Mouse (Mus musculus) forebrain, embryonic 16.5 days (tissue): ENCODE measurements around the gene Fam181b. TPM values are rescaled to one million over a fixed set of nuclear protein-coding genes. Genes with fewer than 3 reads are reported as not detected.
A peak's percentile ranks its signal among the peaks of the same experiment; 100 is the strongest.

Source experiments
- ATAC-seq: fragments of 200-750 bp; cut with Nextera tagmentation; 2 replicates; pipeline ENCODE4 v1.8.0; 2017; ENCODE audit warnings: mild to moderate bottlenecking, moderate library complexity
- H3K27ac ChIP-seq: fragments of 300-500 bp; sonication (generic); 2 replicates; pipeline ENCODE4 v1.5.1; 2014; ENCODE audit warnings: low read length, control low read depth
- H3K27me3 ChIP-seq: fragments of 300-500 bp; sonication (generic); replicated peaks from 2 replicates; pipeline ENCODE4 v1.6.1; 2014; ENCODE audit warnings: low read length; ENCODE audit not compliant: control insufficient read depth, insufficient read depth
- H3K36me3 ChIP-seq: fragments of 300-500 bp; sonication (generic); 2 replicates; pipeline ENCODE4 v1.6.1; 2014; ENCODE audit not compliant: control insufficient read depth, insufficient read depth
- H3K4me1 ChIP-seq: fragments of 300-500 bp; sonication (generic); replicated peaks from 2 replicates; pipeline ENCODE4 v1.6.1; 2014; ENCODE audit warnings: low read length; ENCODE audit not compliant: control insufficient read depth, insufficient read depth
- H3K4me2 ChIP-seq: fragments of 300-500 bp; sonication (generic); 2 replicates; pipeline ENCODE4 v1.6.1; 2014; ENCODE audit warnings: mild to moderate bottlenecking, low read length, control low read depth
- H3K4me3 ChIP-seq: fragments of 300-500 bp; sonication (generic); replicated peaks from 2 replicates; pipeline ENCODE4 v1.5.1; 2014; ENCODE audit warnings: mild to moderate bottlenecking, low read length, control low read depth
- H3K9ac ChIP-seq: fragments of 300-500 bp; sonication (generic); replicated peaks from 2 replicates; pipeline ENCODE4 v1.6.1; 2014; ENCODE audit warnings: low read depth, low read length, control low read depth
- H3K9me3 ChIP-seq: fragments of 300-500 bp; sonication (generic); 2 replicates; pipeline ENCODE4 v1.6.1; 2016; ENCODE audit warnings: low read length; ENCODE audit not compliant: control insufficient read depth
- WGBS: fragments of 180-500 bp; shearing (Covaris S2); extraction: QIAGEN DNeasy Blood & Tissue Kit; methylation state at CpG from one replicate; pipeline ENCODE4 v1.1.7; 2014; 5-methylcytosine and 5-hydroxymethylcytosine counted together
- polyA plus RNA-seq: library from polyadenylated mRNA; unstranded; fragments of >200 nt; fragmentation: Nextera tagmentation; extraction: Ambion mirVana; gene quantifications from 2 replicates; pipeline ENCODE4 v1.2.1, GENCODE M21; 2015

Gene Fam181b
- 23.6 and 27.0 TPM in 2 replicates for polyA plus RNA-seq

- H3K9me3 ChIP-seq: no peaks in the 10 kb centered on the region
- H3K9ac ChIP-seq: peak within 1 kb of the TSS; percentile 87
- peak within 1 kb of the TSS; percentile 79 for H3K4me2 ChIP-seq
- no peaks in the 10 kb centered on the region for H3K27me3 ChIP-seq
- ATAC-seq: peak; percentile 97
- peak within 1 kb of the TSS; percentile 86 for H3K4me3 ChIP-seq
- H3K36me3 ChIP-seq: no peaks in the 10 kb centered on the region
- H3K4me1 ChIP-seq: peaks cover 19% of the 10 kb centered on the region
- peak within 1 kb of the TSS; percentile 78 for H3K27ac ChIP-seq
- under 1% methylated on average over 94 of the region's 96 CpGs for WGBS
Observed at GRCm38 (mm10) chr7:93079785-93080730, at the start of gene Fam181b. Gene Fam181b (plus strand): TSS chr7:93079865.

DNA sequence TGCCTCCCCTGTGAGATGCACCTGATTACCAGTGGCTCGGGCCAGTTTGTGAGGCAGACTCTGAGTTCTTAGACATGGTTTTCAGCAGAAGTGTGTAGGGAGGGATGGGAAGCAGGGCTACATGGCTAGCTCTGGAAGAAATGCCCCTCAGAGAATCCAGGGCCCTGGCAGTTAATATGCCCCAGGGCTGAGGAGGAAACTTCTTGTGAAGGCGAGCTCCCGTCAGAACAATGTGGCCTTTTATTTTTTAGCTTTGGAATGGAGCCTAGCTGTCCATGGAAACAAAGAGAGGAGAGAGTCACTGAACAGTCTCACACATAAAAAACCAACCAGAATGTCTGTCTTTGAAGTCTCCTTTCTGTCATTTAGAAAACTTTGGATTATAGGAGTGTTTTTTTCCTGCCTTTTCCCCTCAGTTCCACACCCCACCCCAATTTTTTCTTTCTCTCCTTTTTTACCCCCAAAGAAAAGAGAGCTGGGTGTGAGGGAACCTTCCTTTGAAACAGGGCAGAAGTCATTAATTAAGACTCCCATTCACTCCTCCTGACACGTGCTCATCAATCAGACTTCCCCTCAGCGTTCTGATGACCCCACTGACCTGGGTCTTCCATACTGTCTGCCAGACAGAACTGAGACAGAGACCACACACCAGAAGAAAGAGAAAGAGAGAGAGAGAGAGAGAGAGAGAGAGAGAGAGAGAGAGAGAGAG is 41.7 kb upstream of the Fam181b start:
- H3K27ac ChIP-seq: no peak overlapping the region

DNA sequence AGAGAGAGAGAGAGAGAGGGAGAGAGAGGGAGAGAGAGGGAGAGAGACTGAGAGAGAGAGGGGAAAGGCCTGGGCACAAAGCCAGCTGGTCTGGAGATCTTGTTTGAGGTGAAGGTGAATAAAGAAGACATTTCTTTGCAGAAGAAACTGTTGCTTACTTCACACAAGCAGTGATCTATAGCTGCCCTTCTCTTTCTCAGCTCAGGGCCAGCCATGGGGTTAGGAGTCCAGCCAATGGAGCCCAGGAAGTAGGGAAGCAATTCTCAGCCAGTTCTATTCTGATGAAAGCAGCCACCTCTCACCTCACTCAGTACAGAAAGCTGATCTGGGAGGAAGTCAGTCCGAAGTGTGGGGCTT is 41.2 kb upstream of the Fam181b start:
- 21% methylated on average over 1 of the region's 1 CpGs for WGBS
- no peaks in the 10 kb centered on the region for H3K27me3 ChIP-seq
- no peak for ATAC-seq
- no peaks in the 10 kb centered on the region for H3K9me3 ChIP-seq
- H3K36me3 ChIP-seq: no peaks in the 10 kb centered on the region
- H3K4me3 ChIP-seq: no peak overlapping the region
- no peak overlapping the region for H3K9ac ChIP-seq
- no peak overlapping the region for H3K4me2 ChIP-seq
- no peak overlapping the region for H3K27ac ChIP-seq
- peaks cover 6% of the 10 kb centered on the region; the same call in 1 of the 2 replicates for H3K4me1 ChIP-seq

More for the DNA sequence above, 41.7 kb upstream of the Fam181b start:
- H3K4me3 ChIP-seq: no peak overlapping the region
- H3K9me3 ChIP-seq: no peaks in the 10 kb centered on the region
- ATAC-seq: peak; percentile 33; the same call in 1 of the 2 replicates
- no peak overlapping the region for H3K4me2 ChIP-seq
- WGBS: 3% methylated on average over 5 of the region's 5 CpGs
- no peaks in the 10 kb centered on the region for H3K36me3 ChIP-seq
- no peaks in the 10 kb centered on the region for H3K27me3 ChIP-seq
- H3K9ac ChIP-seq: no peak overlapping the region
- peaks cover 6% of the 10 kb centered on the region; the same call in 1 of the 2 replicates for H3K4me1 ChIP-seq

- ATAC-seq: no peak
- Histone ChIP-seq H3K27ac (no peak overlapping the region), H3K4me2 (no peak overlapping the region), H3K9ac (no peak overlapping the region), H3K4me3 (no peak overlapping the region), H3K9me3 (no peaks in the 10 kb centered on the region), H3K36me3 (no peaks in the 10 kb centered on the region), H3K4me1 (peaks cover 6% of the 10 kb centered on the region; the same call in 1 of the 2 replicates), H3K27me3 (no peaks in the 10 kb centered on the region)
- WGBS: 95% methylated on average over 3 of the region's 3 CpGs
Observed at GRCm38 (mm10) chr7:93039542-93039941, 40.1 kb upstream of the Fam181b start.

- no peak overlapping the region for H3K27ac ChIP-seq
- H3K9ac ChIP-seq: no peak overlapping the region
- ATAC-seq: no peak
- H3K9me3 ChIP-seq: no peaks in the 10 kb centered on the region
- no peaks in the 10 kb centered on the region for H3K4me1 ChIP-seq
- H3K4me2 ChIP-seq: no peak overlapping the region
- no peak overlapping the region for H3K4me3 ChIP-seq
- no peaks in the 10 kb centered on the region for H3K27me3 ChIP-seq
- no peaks in the 10 kb centered on the region for H3K36me3 ChIP-seq
- WGBS: 68% methylated on average over 3 of the region's 3 CpGs
Observed at GRCm38 (mm10) chr7:93044359-93044758, 35.3 kb upstream of the Fam181b start.

GRCm38 (mm10) chr7:93044788-93045187 is 34.9 kb upstream of the Fam181b start:
- 100% methylated on average over 1 of the region's 1 CpGs for WGBS
- Histone ChIP-seq H3K27ac (no peak overlapping the region), H3K36me3 (no peaks in the 10 kb centered on the region), H3K4me3 (no peak overlapping the region), H3K27me3 (no peaks in the 10 kb centered on the region), H3K9ac (no peak overlapping the region), H3K9me3 (no peaks in the 10 kb centered on the region), H3K4me1 (no peaks in the 10 kb centered on the region), H3K4me2 (no peak overlapping the region)
- no peak for ATAC-seq

- Histone ChIP-seq H3K36me3 (no peaks in the 10 kb centered on the region), H3K27me3 (no peaks in the 10 kb centered on the region), H3K9me3 (no peaks in the 10 kb centered on the region), H3K27ac (no peak overlapping the region), H3K9ac (no peak overlapping the region), H3K4me1 (peaks cover 6% of the 10 kb centered on the region), H3K4me2 (no peak overlapping the region), H3K4me3 (no peak overlapping the region)
- ATAC-seq: no peak
Observed at GRCm38 (mm10) chr7:93060831-93061230, 18.8 kb upstream of the Fam181b start.

- Histone ChIP-seq H3K4me2 (no peak overlapping the region), H3K4me1 (peaks cover 6% of the 10 kb centered on the region), H3K36me3 (no peaks in the 10 kb centered on the region), H3K9me3 (no peaks in the 10 kb centered on the region), H3K27ac (peak overlapping the region; percentile 64; the same call in 1 of the 2 replicates), H3K9ac (no peak overlapping the region), H3K4me3 (no peak overlapping the region), H3K27me3 (no peaks in the 10 kb centered on the region)
- 4% methylated on average over 3 of the region's 3 CpGs for WGBS
- ATAC-seq: peak; percentile 73
Observed at GRCm38 (mm10) chr7:93061747-93062146, 17.9 kb upstream of the Fam181b start.

GRCm38 (mm10) chr7:93062189-93062588 is 17.5 kb upstream of the Fam181b start:
- Histone ChIP-seq H3K36me3 (no peaks in the 10 kb centered on the region), H3K9ac (no peak overlapping the region), H3K4me1 (peaks cover 6% of the 10 kb centered on the region), H3K4me3 (no peak overlapping the region), H3K27ac (peak overlapping the region; percentile 64), H3K27me3 (no peaks in the 10 kb centered on the region), H3K9me3 (no peaks in the 10 kb centered on the region), H3K4me2 (no peak overlapping the region)
- WGBS: 3% methylated on average over 6 of the region's 6 CpGs
- ATAC-seq: peak; percentile 98
